Mouse (Mus musculus) stomach, embryonic 14.5 days (tissue): ENCODE data around the gene Nrarp. TPM values are rescaled to one million over a fixed set of nuclear protein-coding genes. Genes with fewer than 3 reads are reported as not detected.

ENCODE experiments used
- ATAC-seq: fragments of 200-750 bp; cut with Nextera tagmentation; 2 replicates; pipeline ENCODE4 v1.8.0; 2017; ENCODE audit warnings: low read depth, moderate TSS enrichment; ENCODE audit not compliant: insufficient number of reproducible peaks, insufficient read depth, low FRiP score
- H3K27ac ChIP-seq: fragments of 300-500 bp; sonication (generic); 2 replicates; pipeline ENCODE4 v1.5.1; 2014; ENCODE audit warnings: mild to moderate bottlenecking, low read length, moderate library complexity, mixed read lengths
- H3K27me3 ChIP-seq: fragments of 300-500 bp; sonication (generic); 2 replicates; pipeline ENCODE4 v1.6.1; 2014; ENCODE audit warnings: low read length, control low read depth, mixed read lengths; ENCODE audit not compliant: control insufficient read depth, insufficient read depth
- H3K36me3 ChIP-seq: fragments of 300-500 bp; sonication (generic); 2 replicates; pipeline ENCODE4 v1.6.1; 2014; ENCODE audit warnings: mild to moderate bottlenecking, control low read depth, low read length, moderate library complexity, mixed read lengths; ENCODE audit not compliant: control insufficient read depth, insufficient read depth
- H3K4me1 ChIP-seq: fragments of 300-500 bp; sonication (generic); 2 replicates; pipeline ENCODE4 v1.6.1; 2014; ENCODE audit warnings: low read length, control low read depth, mixed read lengths; ENCODE audit not compliant: control insufficient read depth, insufficient read depth
- H3K4me2 ChIP-seq: fragments of 300-500 bp; sonication (generic); replicated peaks from 2 replicates; pipeline ENCODE4 v1.6.1; 2014; ENCODE audit warnings: low read depth, low read length, control low read depth
- H3K4me3 ChIP-seq: fragments of 300-500 bp; sonication (generic); 2 replicates; pipeline ENCODE4 v1.5.1; 2014; ENCODE audit warnings: low read depth, low read length, control low read depth
- H3K9ac ChIP-seq: fragments of 300-500 bp; sonication (generic); replicated peaks from 2 replicates; pipeline ENCODE4 v1.6.1; 2014; ENCODE audit warnings: low read depth, mild to moderate bottlenecking, control low read depth, low read length, moderate library complexity, mixed read lengths
- H3K9me3 ChIP-seq: fragments of 300-500 bp; sonication (generic); 2 replicates; pipeline ENCODE4 v1.6.1; 2016; ENCODE audit warnings: low read depth, low read length, control low read depth; ENCODE audit not compliant: control insufficient read depth
- WGBS: fragments of 180-500 bp; shearing (Covaris S2); extraction: QIAGEN DNeasy Blood & Tissue Kit; methylation state at CpG from one replicate; pipeline ENCODE4 v1.1.7; 2014; 5-methylcytosine and 5-hydroxymethylcytosine counted together
- polyA plus RNA-seq: library from polyadenylated mRNA; unstranded; fragments of >200 nt; fragmentation: Nextera tagmentation; extraction: Ambion mirVana; gene quantifications from 2 replicates; pipeline ENCODE4 v1.2.1, GENCODE M21; 2014

Nrarp gene
- polyA plus RNA-seq, 1 experiment from 2014 or later = 8.0 TPM

DNA sequence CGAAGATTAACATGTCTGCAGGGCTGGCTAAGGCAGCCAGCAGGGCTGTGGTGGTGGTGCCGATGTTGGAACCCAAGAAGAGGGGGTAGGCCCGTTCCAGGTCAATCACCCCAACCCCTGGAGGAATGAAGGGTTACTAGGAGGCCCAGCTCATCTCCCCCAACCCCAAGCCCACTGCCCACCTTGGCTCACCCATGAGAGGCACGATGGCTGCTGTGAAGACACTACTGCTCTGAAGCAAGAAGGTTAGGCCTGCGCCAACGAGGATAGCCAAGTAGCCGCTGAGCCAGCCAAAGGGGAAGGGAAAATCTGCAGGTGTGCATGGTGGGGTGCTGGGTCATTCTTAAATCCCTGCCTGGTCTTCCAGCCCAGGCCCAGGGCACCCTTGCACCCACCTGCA lies 50.0 kb downstream of the Nrarp start:
- no peak overlapping the region for H3K9ac ChIP-seq
- 95% methylated on average over 7 of the region's 7 CpGs for WGBS
- no peaks in the 10 kb centered on the region for H3K27me3 ChIP-seq
- H3K36me3 ChIP-seq = no peaks in the 10 kb centered on the region
- peaks cover 4% of the 10 kb centered on the region; the same call in 1 of the 2 replicates for H3K4me1 ChIP-seq
- no peak overlapping the region for H3K27ac ChIP-seq
- no peak for ATAC-seq
- no peaks in the 10 kb centered on the region for H3K9me3 ChIP-seq
- H3K4me2 ChIP-seq = no peak overlapping the region
- no peak overlapping the region for H3K4me3 ChIP-seq

DNA sequence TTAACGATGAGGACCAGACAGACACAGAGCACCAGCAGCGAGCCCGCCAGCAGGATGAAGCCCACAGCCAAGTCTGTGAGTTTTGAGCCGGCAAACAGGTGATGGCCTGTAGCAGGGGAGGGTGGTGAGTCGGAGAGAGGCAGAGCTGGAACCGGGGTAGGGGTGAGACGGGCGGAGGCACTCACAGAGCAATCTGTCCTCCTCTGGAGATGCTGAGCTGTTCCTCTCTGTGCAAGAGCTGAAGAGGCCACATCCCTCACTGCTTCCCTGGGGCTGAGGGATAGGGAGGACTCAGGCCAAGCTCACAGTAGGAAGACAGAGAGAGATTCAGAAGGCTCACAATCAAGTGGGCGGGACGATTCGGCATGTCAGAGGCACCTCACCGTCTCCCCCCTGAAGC lies 50.5 kb downstream of the Nrarp start:
- H3K4me1 ChIP-seq = no peaks in the 10 kb centered on the region
- WGBS = 57% methylated on average over 12 of the region's 12 CpGs
- no peaks in the 10 kb centered on the region for H3K27me3 ChIP-seq
- H3K9me3 ChIP-seq = no peaks in the 10 kb centered on the region
- H3K9ac ChIP-seq = no peak overlapping the region
- no peak overlapping the region for H3K4me3 ChIP-seq
- H3K36me3 ChIP-seq = no peaks in the 10 kb centered on the region
- no peak overlapping the region for H3K4me2 ChIP-seq
- no peak for ATAC-seq
- no peak overlapping the region for H3K27ac ChIP-seq

Other genes starting within 250 kb of the Nrarp start
- 72.4 and 80.5 TPM in 2 replicates for gene Arrdc1, start 245.5 kb upstream of the Nrarp start, polyA plus RNA-seq
- gene Zmynd19, start 231.0 kb upstream of the Nrarp start, polyA plus RNA-seq = 6.3 and 8.1 TPM in 2 replicates
- 25.4 and 28.6 TPM in 2 replicates for gene Dph7, start 218.4 kb upstream of the Nrarp start, polyA plus RNA-seq
- 114 and 129 TPM in 2 replicates for gene Mrpl41, start 205.7 kb upstream of the Nrarp start, polyA plus RNA-seq
- gene Pnpla7, start 204.7 kb upstream of the Nrarp start, polyA plus RNA-seq = 5.2 and 6.5 TPM in 2 replicates
- gene Nsmf, start 126.4 kb upstream of the Nrarp start, polyA plus RNA-seq = 59.5 and 60.3 TPM in 2 replicates
- gene Entpd8, start 100.5 kb upstream of the Nrarp start, polyA plus RNA-seq = 0.26 and 0.53 TPM in 2 replicates
- 2.3 and 5.0 TPM in 2 replicates for gene Noxa1, start 85.6 kb upstream of the Nrarp start, polyA plus RNA-seq
- 12.8 and 15.8 TPM in 2 replicates for gene Tor4a, start 16.1 kb downstream of the Nrarp start, polyA plus RNA-seq
- 102 TPM in 2 replicates for gene Nelfb, start 30.7 kb downstream of the Nrarp start, polyA plus RNA-seq
- gene Stpg3, start 33.9 kb downstream of the Nrarp start, polyA plus RNA-seq = not detected in 2 replicates
- gene Fam166a, start 38.0 kb downstream of the Nrarp start, polyA plus RNA-seq = not detected in 2 replicates
- gene Tubb4b, start 43.9 kb downstream of the Nrarp start, polyA plus RNA-seq = 512 and 519 TPM in 2 replicates
- gene Slc34a3, start 53.6 kb downstream of the Nrarp start, polyA plus RNA-seq = 0.14 TPM in 1 of 2 replicates, not detected in the other
- not detected in 2 replicates for gene Rnf224, start 56.0 kb downstream of the Nrarp start, polyA plus RNA-seq
- 10.9 and 11.9 TPM in 2 replicates for gene Rnf208, start 61.5 kb downstream of the Nrarp start, polyA plus RNA-seq
- gene Cysrt1, start 61.7 kb downstream of the Nrarp start, polyA plus RNA-seq = 0.49 and 1.0 TPM in 2 replicates
- gene AL732309.1, start 66.1 kb downstream of the Nrarp start, polyA plus RNA-seq = 5.9 and 8.5 TPM in 2 replicates
- gene Tmem203, start 74.7 kb downstream of the Nrarp start, polyA plus RNA-seq = 14.7 and 16.8 TPM in 2 replicates
- 6.2 and 8.5 TPM in 2 replicates for gene Tprn, start 81.9 kb downstream of the Nrarp start, polyA plus RNA-seq
- 241 and 246 TPM in 2 replicates for gene Ssna1, start 91.7 kb downstream of the Nrarp start, polyA plus RNA-seq
- gene Anapc2, start 91.7 kb downstream of the Nrarp start, polyA plus RNA-seq = 108 and 116 TPM in 2 replicates
- not detected in 2 replicates for gene Tmem210, start 107.4 kb downstream of the Nrarp start, polyA plus RNA-seq
- 1.9 and 3.4 TPM in 2 replicates for gene Lrrc26, start 109.2 kb downstream of the Nrarp start, polyA plus RNA-seq
- gene Grin1, start 138.4 kb downstream of the Nrarp start, polyA plus RNA-seq = 1.8 and 3.2 TPM in 2 replicates
- gene Man1b1, start 151.6 kb downstream of the Nrarp start, polyA plus RNA-seq = 98.7 and 111 TPM in 2 replicates
- gene Dpp7, start 175.6 kb downstream of the Nrarp start, polyA plus RNA-seq = 16.8 and 19.5 TPM in 2 replicates
- 21.9 and 27.2 TPM in 2 replicates for gene Uap1l1, start 184.9 kb downstream of the Nrarp start, polyA plus RNA-seq
- gene Sapcd2, start 191.6 kb downstream of the Nrarp start, polyA plus RNA-seq = 31.3 and 36.4 TPM in 2 replicates
- 8.0 and 9.0 TPM in 2 replicates for gene Entpd2, start 215.1 kb downstream of the Nrarp start, polyA plus RNA-seq
- gene Npdc1, start 218.6 kb downstream of the Nrarp start, polyA plus RNA-seq = 48.3 and 53.7 TPM in 2 replicates
- gene Fut7, start 242.5 kb downstream of the Nrarp start, polyA plus RNA-seq = 0.12 TPM in 1 of 2 replicates, not detected in the other
- 5.4 and 6.4 TPM in 2 replicates for gene Abca2, start 247.9 kb downstream of the Nrarp start, polyA plus RNA-seq